Mouse (Mus musculus): ENCODE data around the gene Mybphl. TPM values are rescaled to one million over a fixed set of nuclear protein-coding genes. Genes with fewer than 3 reads are reported as not detected.

Gene Mybphl
- total RNA-seq, 4 experiments from 2014 or later, result not detected

DNA sequence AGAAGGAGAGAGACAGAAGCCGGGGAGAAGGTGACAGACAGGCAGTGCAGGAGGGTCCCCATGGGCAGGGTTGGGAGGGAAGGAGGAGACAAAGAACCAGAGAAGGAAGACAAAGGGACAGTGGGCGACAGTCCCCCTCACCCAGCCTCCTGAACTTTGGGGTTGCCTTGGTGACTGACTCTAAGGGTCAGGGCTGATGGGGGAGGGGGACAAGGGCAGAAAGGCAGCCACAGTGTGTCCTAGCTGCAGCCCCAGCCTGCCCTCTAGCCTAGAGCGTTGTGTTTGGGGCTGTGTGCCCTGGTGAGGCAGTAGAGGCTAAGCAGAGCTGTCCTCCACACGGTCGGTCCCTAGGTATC is 45.6 kb downstream of the Mybphl start:
- DNase-seq (ENCODE audit: low spot score in 2 of 2), result no peak

DNA sequence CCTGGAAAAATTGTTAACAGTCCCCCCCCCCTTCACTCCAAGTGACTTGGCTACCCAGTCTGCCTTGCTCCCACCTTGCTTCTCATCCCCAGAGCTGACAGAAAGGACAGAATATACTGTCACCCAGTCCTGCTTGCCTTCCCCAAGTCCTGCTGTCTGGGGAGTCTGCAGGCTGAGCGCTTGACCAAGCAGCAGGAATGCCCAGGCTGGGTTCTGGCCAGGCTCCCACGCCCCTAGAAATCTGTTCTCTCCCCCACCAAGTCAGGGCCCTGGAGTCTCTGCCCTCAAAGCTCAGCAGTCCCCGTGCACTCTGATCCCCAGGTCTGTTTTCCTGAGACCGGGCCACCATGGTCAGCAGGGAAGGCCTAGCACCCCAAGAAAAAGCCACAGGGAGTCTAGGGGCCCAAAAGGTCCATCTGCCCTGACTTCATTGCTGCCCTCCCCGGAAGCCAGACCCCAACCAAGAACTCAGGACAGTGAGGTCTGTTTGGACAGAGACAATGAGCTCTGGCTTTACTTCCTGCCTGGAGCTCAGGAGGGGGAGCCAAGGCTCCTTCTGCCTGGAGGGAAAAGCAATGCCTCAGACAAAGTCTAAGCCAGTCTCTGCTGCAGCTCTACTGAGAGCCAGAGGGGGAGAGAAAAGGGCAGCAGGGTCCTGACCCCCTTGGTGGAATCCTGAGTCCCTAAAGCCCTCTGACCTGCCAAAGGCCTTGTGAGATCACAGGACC is 46.5 kb downstream of the Mybphl start:
- DNase-seq (ENCODE audit: low spot score in 2 of 2), result no peak

DNA sequence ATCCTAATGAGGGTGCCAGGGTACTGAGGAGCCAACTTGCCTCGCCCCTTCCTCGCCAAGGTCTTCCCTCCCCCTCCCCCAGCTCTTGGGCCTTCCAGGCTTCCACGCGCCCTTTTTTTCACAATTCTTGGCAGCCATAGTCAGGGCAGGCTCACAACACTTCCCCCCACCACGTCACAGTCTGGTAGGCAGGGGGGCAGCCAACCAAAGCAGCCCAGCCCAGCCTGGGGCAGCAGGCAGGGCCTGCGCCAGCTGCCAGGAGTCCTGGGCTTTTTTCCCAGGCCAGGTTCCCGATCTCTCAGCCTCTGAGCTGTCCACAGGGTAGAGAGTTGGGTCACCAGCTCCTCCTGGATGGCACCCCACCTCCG is 47.0 kb downstream of the Mybphl start:
- no peak for DNase-seq (ENCODE audit: low spot score in 2 of 2)

DNA sequence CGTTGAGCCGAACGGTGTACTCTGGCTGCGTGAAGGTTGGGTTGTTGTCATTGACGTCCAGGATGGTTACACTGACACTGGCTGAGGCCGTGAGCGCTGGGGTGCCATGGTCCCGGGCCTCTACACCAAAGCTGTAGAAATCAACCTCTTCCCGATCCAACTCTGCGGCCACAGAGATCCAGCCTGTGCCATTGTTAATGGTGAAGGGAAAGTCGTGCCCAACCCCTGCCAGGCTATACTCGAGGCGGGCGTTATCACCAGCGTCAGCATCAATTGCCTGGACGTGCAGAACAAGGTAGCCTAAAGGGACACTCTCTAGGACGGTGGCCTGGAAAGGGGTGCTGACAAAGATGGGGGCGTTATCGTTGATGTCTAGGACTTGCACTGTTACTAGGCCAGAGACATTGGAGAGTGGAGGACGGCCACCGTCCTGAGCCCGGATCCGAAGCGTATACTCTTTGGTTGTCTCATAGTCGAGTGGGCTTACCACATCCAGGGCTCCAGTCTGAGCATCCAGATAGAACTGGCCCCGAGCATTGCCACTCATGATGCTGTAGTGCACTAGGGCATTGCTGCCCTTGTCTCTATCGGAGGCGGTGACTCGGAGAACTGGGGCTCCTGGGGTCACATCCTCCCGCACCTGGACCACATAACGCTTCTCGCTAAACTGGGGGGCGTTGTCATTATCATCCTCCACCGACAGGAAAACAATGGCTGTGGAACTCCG is 49.1 kb downstream of the Mybphl start:
- DNase-seq (ENCODE audit: low spot score in 2 of 2), result no peak

DNA sequence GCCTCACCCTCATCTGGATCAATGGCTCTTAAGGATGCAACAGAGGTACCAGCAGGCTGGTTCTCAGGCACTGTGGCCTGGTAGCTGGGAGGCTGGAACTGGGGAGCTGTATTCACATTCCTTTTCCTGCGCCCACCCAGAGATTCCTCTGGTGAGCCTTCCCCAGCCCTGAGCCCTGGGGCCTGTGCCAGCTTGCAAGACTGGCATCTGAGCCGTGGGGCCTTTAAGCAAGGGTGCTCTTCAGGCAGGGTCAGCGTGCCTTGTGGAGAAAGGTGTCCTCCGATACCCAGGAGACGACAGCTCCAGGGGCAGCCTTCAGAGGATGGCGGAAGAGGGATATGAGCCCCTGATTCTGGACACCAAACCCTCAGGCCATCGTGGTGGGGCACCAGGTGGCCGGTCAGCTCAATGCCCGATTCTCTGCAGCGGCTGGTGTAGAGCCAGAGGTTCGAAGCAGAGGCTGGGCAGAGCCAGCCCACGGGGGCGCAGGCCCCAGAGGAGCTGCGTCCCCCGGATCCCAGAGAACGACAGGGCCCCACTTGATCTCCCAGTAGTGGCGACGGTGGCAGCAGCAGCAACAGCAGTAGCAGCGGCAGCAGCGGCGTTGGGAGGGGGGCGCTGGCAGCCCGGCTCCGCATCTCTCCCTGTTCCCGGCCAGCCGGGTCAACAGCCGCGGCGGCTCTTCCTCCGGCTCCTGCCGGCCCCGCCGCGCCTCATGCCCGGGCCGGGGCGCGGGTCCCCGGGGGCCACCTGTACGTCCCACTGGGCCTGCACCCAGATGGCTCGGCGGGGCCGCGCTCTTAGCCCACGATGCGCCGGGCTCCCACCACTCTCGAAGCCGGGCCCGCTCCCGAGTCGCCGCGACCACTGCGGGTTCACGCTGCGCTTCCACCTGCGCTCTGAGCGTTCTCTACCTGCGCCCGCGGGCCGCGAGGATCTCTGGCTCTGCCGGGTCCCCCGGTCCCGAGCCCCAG is 50.4 kb downstream of the Mybphl start, which contains the start of gene Celsr2:
Gene Celsr2 (minus strand): TSS at position 696 of the 974 bp plus-strand sequence.
- no peak for DNase-seq (ENCODE audit: low spot score in 2 of 2)

DNA sequence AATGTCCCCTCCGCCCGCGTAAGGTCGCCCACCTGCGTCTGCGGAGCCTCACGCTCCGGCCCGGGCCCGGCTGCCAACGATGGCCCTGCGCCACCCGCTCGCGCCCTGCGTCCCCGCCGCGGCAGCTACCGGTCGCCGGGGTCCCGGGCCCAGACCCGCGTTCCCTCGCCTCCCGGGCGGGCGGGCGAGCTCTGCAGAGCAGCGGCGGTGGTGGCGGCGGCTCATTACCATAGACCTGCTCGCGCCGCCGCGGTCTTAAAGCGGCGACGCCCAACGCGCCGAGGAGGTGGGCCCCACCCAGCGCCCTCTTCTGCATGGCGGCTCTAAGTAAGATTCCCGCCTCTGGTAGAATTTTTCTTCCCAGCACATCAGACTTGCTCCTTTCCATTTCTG is 51.1 kb downstream of the Mybphl start:
- peak; percentile 32 to 50 for DNase-seq (ENCODE audit: low spot score in 2 of 2)

DNA sequence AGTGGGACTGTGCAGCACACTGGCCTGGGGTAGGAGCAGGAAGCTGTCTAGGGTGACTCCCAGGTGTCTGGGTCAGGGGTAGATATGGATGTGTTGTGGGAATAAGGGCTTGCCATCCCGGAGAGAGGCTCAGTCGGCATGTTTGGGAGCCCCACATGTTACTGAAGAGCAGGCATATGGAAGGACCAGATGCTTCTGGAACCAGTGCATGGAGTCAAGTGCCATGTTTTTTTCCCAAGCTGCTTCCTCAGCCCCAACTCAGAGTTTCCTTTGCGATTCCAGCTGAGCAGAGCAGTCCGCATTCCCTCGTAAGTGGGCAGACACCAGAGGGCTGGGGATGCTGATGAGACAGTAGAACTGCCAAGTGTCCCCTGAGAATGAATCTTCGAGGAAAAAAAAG is 58.3 kb downstream of the Mybphl start:
- no peak for DNase-seq (ENCODE audit: low spot score in 2 of 2)

DNA sequence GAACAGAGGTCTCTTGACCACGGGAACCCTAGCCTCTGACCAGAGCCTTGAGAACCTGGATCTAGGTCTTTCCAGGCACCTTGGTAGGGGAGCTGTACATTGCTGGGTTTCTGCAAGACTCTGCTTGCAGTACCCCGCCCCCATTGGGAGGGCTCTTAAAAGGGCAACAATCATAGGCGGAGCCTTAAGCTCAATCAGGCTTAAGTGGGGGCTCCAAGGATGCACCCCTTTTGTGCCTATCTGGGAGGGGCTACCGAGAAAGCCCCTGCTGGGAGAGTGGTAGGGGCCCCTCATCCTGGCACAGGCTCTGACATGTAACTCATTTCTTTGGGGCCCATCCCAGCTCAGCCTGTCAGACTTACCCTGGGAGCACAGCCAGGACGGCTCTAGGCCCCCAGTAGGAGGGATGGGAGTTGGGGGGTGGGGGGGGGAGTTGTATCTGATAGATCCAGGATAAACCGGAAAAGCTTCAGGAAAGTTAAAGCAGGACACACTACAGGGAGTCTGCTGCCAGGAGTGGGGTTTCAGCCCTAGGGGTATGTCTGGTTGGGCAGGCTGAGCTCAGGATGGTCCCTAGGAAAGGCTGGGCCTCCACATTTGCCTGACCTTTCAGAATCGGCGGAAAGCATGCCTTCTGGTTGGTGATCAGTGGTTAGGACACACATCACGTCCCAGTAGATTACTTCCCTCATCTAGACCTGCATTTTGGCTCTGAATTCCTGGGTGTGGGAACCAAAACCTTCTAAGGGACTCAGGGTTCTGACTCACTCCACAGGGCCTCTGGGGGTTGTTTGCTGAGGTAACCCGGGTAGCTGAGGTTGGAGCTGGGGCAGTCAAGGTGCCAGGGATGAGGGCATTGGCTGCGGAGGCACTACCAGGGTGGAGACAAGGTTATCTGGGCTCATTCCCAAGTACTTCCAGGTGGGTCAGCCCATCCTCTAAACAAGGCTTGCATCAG is 59.4 kb downstream of the Mybphl start:
- DNase-seq (ENCODE audit: low spot score in 2 of 2), result no peak

DNA sequence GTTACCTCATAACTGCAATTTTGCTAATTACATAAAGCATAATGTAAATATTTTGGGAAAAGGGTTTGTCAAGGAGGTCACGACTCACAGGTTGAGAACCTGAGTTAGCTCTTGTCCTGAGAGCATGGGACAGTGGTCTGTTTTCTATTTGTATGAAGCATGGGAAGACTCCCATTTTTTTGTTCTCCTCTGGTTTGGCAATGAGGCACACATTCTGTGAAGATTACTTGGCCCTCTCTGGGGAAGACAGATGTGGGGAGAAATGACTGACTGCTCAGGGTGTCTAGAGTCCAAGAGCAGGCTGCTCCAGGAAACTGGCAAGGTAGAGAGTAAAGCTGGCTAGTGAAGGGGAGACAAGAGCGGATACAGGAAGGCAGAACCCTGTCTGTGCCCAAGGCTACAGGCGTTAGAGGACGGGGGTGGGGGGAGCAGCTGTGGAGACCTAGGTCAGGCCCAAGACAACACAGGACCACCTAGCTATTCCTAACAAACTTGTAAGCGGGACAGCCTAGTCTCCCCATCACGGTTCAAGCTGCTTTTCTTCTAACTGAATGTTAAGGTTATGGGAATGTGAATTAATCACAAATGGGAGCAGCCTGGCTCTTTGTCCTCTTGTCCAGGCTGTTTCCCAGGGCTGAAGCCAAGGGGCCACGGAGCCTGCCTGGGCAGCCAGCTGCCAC is 60.4 kb downstream of the Mybphl start:
- no peak for DNase-seq (ENCODE audit: low spot score in 2 of 2)

DNA sequence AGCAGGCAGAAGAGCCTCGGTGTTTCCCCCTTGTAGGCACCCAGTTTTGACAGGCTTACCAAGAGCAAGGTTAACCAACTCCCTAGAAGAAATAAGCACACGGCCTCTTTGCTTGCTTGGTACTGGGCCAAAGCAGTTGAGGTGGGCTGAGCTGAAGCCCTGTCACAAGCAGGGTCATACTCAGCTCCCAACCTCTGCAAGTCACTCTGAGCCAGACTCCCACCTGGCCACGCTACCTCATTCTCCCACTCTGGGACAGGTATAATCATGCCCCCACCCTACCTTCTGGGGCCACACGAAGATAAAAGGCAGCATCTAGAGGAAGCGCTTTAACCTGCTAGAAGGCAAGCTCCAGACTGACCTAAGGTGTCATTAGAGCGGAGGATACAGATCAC is 60.9 kb downstream of the Mybphl start:
- no peak for DNase-seq (ENCODE audit: low spot score in 2 of 2)

Other genes with a start within 250 kb of the Mybphl start
- gene Gnai3, start 218.8 kb upstream of the Mybphl start, total RNA-seq (2022), result 10 to 100 TPM in 3 of 4 experiments, 1 to 10 TPM in 1; 7.7 to 11.5 (median 10.5) TPM
- gene Gpr61, start 210.0 kb upstream of the Mybphl start, total RNA-seq (2022), result not detected
- gene Amigo1, start 178.6 kb upstream of the Mybphl start, total RNA-seq (2022), result 10 to 100 TPM; 30.3 to 36.5 (median 32.6) TPM
- 1 to 10 TPM; 3.0 to 3.8 (median 3.4) TPM for gene Cyb561d1, start 163.7 kb upstream of the Mybphl start, total RNA-seq (2022)
- 1 to 10 TPM; 5.9 to 7.4 (median 6.6) TPM for gene Atxn7l2, start 154.0 kb upstream of the Mybphl start, total RNA-seq (2022)
- gene Sypl2, start 138.3 kb upstream of the Mybphl start, total RNA-seq (2022), result 100 to 1,000 TPM; 240 to 296 (median 244) TPM
- gene Psma5, start 108.0 kb upstream of the Mybphl start, total RNA-seq (2022), result 10 to 100 TPM; 57.8 to 63.3 (median 60.8) TPM
- gene Sort1, start 80.8 kb upstream of the Mybphl start, total RNA-seq (2022), result 10 to 100 TPM; 50.2 to 56.6 (median 53.5) TPM
- not detected for gene Psrc1, start 18.9 kb downstream of the Mybphl start, total RNA-seq (2022)
- 10 to 100 TPM in 2 of 4 experiments, 1 to 10 TPM in 2; 8.9 to 12.5 (median 9.6) TPM for gene Celsr2, start 50.6 kb downstream of the Mybphl start, total RNA-seq (2022)
- gene Sars, start 80.3 kb downstream of the Mybphl start, total RNA-seq (2022), result 100 to 1,000 TPM; 106 to 124 (median 111) TPM
- not detected for gene 1700013F07Rik, start 169.2 kb downstream of the Mybphl start, total RNA-seq (2022)
- under 1 TPM in 2 of 4 experiments, not detected in 2; 0.19 to 0.31 TPM for gene 5330417C22Rik, start 171.6 kb downstream of the Mybphl start, total RNA-seq (2022)
- 10 to 100 TPM; 14.8 to 16.5 (median 16.1) TPM for gene Tmem167b, start 197.6 kb downstream of the Mybphl start, total RNA-seq (2022)
- gene Taf13, start 206.8 kb downstream of the Mybphl start, total RNA-seq (2022), result 10 to 100 TPM; 18.6 to 30.2 (median 25.3) TPM
- 1 to 10 TPM; 3.5 to 7.7 (median 5.0) TPM for gene Wdr47, start 226.4 kb downstream of the Mybphl start, total RNA-seq (2022)